Mouse (Mus musculus): ENCODE data around the gene Bmpr1b.

DNA sequence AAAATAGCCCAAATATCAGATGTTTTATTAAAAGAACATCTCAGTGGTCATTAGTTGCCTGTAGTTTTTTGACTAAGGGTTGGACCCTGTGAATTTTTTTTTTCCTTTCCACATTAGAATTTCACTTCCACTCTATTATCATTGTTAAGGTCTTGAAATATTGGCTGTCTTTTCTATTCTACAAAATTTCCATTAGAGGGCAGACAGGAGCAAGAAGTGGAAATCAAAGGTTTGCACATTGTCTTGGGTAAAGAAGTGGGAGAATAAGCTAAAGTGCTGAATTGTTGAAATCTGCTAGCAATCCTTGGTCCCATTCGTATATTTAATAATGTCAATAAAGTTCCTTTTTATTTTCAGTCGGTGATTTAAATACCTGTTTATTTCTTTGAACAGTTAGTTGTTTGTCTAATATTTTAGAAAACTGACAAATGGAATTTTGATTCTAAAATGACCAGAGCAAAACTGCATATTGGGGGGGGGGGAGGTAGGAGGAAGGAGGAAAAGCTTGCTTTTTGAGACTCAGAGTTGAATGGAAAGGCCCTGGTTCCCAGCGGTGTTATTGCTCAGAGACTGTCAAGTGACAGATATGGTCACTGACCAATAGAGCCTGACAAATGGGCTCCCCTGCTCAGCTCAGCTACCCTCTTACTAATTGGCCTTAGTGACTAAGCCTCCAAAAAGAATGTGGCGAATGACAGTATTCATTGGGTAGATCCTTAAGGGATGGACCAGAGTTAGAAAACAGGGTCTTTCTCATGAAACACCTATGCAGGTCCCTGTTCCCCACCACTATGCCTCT, 281.6 kb downstream of the Bmpr1b start:
- TF ChIP-seq GATA1 (IDR thresholded peaks at IDR 0.05; ENCODE audit: borderline replicate concordance, low read length) (no peak), FLI1 (IDR thresholded peaks at IDR 0.05; ENCODE audit: low read length) (no peak)
